ENCODE assay signal across 9 mouse cellular contexts in the genomic region with DNA sequence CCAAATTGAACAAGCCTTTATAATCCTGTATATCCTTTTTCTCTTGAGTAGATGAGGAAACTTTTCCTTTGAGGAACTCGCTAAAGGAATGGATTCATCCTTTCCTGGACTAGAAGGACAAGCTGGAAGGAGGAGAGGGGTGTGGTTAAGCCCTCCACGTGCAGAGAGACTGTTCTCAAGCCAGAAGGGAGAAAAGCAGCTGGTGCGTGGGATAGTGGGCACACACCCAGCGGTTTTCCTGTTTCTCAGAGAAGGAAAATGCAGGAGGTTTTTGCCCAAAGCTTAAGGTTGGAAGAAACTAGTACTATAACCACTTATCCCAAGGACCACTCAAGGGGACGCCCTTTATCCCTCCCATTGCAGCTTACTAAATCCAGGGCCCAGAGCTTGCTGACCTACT. TPM values are rescaled to one million over a fixed set of nuclear protein-coding genes. Genes with fewer than 3 reads are reported as not detected.
DNase-seq lines count a peak whose midpoint lies in the region; ATAC-seq and TF ChIP-seq lines count a peak whose summit lies in the region.
"Had no signal": no experiment of that assay in that cellular context is flagged by ENCODE, and none has a peak within 500 bp of the region (broad histone marks: within the 10 kb centered on the region; RNA-seq: fewer than 3 reads in every experiment).

No protein-coding gene starts in this region.

- H3K27ac ChIP-seq in embryonic facial prominence, embryonic 13.5 days = no peak overlapping the region
- H3K27ac ChIP-seq in heart, postnatal 0 days (ENCODE audit: low read depth) = no peak overlapping the region
- no peak overlapping the region for H3K27ac ChIP-seq in limb, embryonic 12.5 days
- H3K27ac ChIP-seq in stomach, embryonic 14.5 days (ENCODE audit: low read length) = no peak overlapping the region
- H3K27ac ChIP-seq in thymus, adult 2 months (ENCODE audit: control insufficient read depth, insufficient read depth, low read length) = no peak overlapping the region

- H3K9ac ChIP-seq in embryonic facial prominence, embryonic 13.5 days = no peak overlapping the region
- no peak overlapping the region for H3K9ac ChIP-seq in heart, postnatal 0 days (replicated peaks; ENCODE audit: low read depth, low read length)
- no peak overlapping the region for H3K9ac ChIP-seq in limb, embryonic 12.5 days (replicated peaks)
- H3K9ac ChIP-seq in stomach, embryonic 14.5 days (replicated peaks; ENCODE audit: low read depth, low read length) = no peak overlapping the region

- H3K36me3 ChIP-seq in embryonic facial prominence, embryonic 13.5 days = no peaks in the 10 kb centered on the region
- H3K36me3 ChIP-seq in heart, postnatal 0 days (replicated peaks; ENCODE audit: control insufficient read depth, insufficient read depth, low read length) = no peaks in the 10 kb centered on the region
- H3K36me3 ChIP-seq in limb, embryonic 12.5 days = no peaks in the 10 kb centered on the region
- no peaks in the 10 kb centered on the region for H3K36me3 ChIP-seq in stomach, embryonic 14.5 days (ENCODE audit: control insufficient read depth, insufficient read depth, low read length)
- no peaks in the 10 kb centered on the region for H3K36me3 ChIP-seq in thymus, adult 2 months (ENCODE audit: control insufficient read depth, insufficient read depth, low read length)

- no peak for ATAC-seq in embryonic facial prominence, embryonic 13.5 days (ENCODE audit: insufficient number of reproducible peaks, insufficient read depth, low FRiP score, low TSS enrichment, low read depth)
- no peak for ATAC-seq in heart, postnatal 0 days (ENCODE audit: insufficient read depth, low read depth)
- no peak for ATAC-seq in limb, embryonic 12.5 days (ENCODE audit: insufficient number of reproducible peaks, insufficient read depth, low FRiP score, low TSS enrichment, low read depth)
- no peak for ATAC-seq in stomach, embryonic 14.5 days (ENCODE audit: insufficient number of reproducible peaks, insufficient read depth, low FRiP score, low read depth)

- WGBS in embryonic facial prominence, embryonic 13.5 days = 33% methylated on average over 5 of the region's 5 CpGs
- 43% methylated on average over 5 of the region's 5 CpGs for WGBS in heart, postnatal 0 days
- 20% methylated on average over 5 of the region's 5 CpGs for WGBS in limb, embryonic 12.5 days
- WGBS in stomach, embryonic 14.5 days = 30% methylated on average over 5 of the region's 5 CpGs
- WGBS in thymus, adult 2 months = 33% methylated on average over 5 of the region's 5 CpGs

- peak; percentile 86 for DNase-seq in heart, adult 11 months
- DNase-seq in heart, adult 8-10 months (ENCODE audit: low spot score) = no peak
- DNase-seq in heart, postnatal 0 days (ENCODE audit: low spot score) = no peak
- no peak for DNase-seq in thymus, adult 2 months
- no peak for DNase-seq in thymus, adult 18-20 months

- no peak for TF ChIP-seq EP300 in heart, postnatal 0 days (IDR thresholded peaks at IDR 0.05; ENCODE audit: low read depth)

- no peak for TF ChIP-seq CTCF in heart, postnatal 0 days (IDR thresholded peaks at IDR 0.05; ENCODE audit: low read depth)
- no peak for TF ChIP-seq CTCF in thymus, adult 2 months (IDR thresholded peaks at IDR 0.05; ENCODE audit: borderline replicate concordance, control insufficient read depth, extremely low read depth, insufficient read depth, low read length, poor library complexity)

- H3K4me2 ChIP-seq in embryonic facial prominence, embryonic 13.5 days = peak overlapping the region; percentile 62
- peak overlapping the region; percentile 66 for H3K4me2 ChIP-seq in heart, postnatal 0 days (ENCODE audit: low read depth, low read length)
- H3K4me2 ChIP-seq in limb, embryonic 12.5 days = peak overlapping the region; percentile 62
- H3K4me2 ChIP-seq in stomach, embryonic 14.5 days (replicated peaks; ENCODE audit: low read depth, low read length) = peak overlapping the region; percentile 43; the same call in 1 of the 2 replicates

- peaks cover 44% of the 10 kb centered on the region for H3K27me3 ChIP-seq in embryonic facial prominence, embryonic 13.5 days
- H3K27me3 ChIP-seq in heart, postnatal 0 days (ENCODE audit: control insufficient read depth, insufficient read depth, low read length) = no peaks in the 10 kb centered on the region
- peaks cover 18% of the 10 kb centered on the region for H3K27me3 ChIP-seq in limb, embryonic 12.5 days
- no peaks in the 10 kb centered on the region for H3K27me3 ChIP-seq in stomach, embryonic 14.5 days (ENCODE audit: control insufficient read depth, insufficient read depth, low read length)
- H3K27me3 ChIP-seq in thymus, adult 2 months (ENCODE audit: control insufficient read depth, insufficient read depth, low read length) = peaks cover 4% of the 10 kb centered on the region; the same call in 1 of the 2 replicates

- H3K9me3 ChIP-seq in embryonic facial prominence, embryonic 13.5 days = no peaks in the 10 kb centered on the region
- H3K9me3 ChIP-seq in heart, postnatal 0 days (replicated peaks; ENCODE audit: control insufficient read depth, low read length) = no peaks in the 10 kb centered on the region
- no peaks in the 10 kb centered on the region for H3K9me3 ChIP-seq in limb, embryonic 12.5 days
- H3K9me3 ChIP-seq in stomach, embryonic 14.5 days (ENCODE audit: control insufficient read depth, low read depth, low read length) = no peaks in the 10 kb centered on the region

- TF ChIP-seq POLR2A in thymus, adult 2 months (IDR thresholded peaks at IDR 0.05; ENCODE audit: control insufficient read depth, extremely low read depth, insufficient read depth, low read length, poor library complexity) = no peak

- H3K4me1 ChIP-seq in embryonic facial prominence, embryonic 13.5 days = 0 out of 2 replicates have a peak, but pooled peaks cover 4% of the 10 kb centered on the region
- no peaks in the 10 kb centered on the region; the same call in 1 of the 2 replicates for H3K4me1 ChIP-seq in heart, postnatal 0 days (ENCODE audit: control insufficient read depth, insufficient read depth)
- H3K4me1 ChIP-seq in limb, embryonic 12.5 days (replicated peaks) = no peaks in the 10 kb centered on the region
- 0 out of 2 replicates have a peak, but pooled peaks cover 3% of the 10 kb centered on the region for H3K4me1 ChIP-seq in stomach, embryonic 14.5 days (ENCODE audit: control insufficient read depth, insufficient read depth, low read length)
- H3K4me1 ChIP-seq in thymus, adult 2 months (replicated peaks; ENCODE audit: control insufficient read depth, insufficient read depth, low read length) = no peaks in the 10 kb centered on the region
- H3K4me1 ChIP-seq: megakaryocyte, embryonic 14.5 days had no signal

- peak overlapping the region; percentile 58; the same call in 1 of the 2 replicates for H3K4me3 ChIP-seq in embryonic facial prominence, embryonic 13.5 days
- H3K4me3 ChIP-seq in heart, postnatal 0 days (ENCODE audit: low read depth, low read length) = no peak overlapping the region; the same call in 1 of the 2 replicates
- H3K4me3 ChIP-seq in limb, embryonic 12.5 days (replicated peaks) = peak overlapping the region; percentile 65
- H3K4me3 ChIP-seq in stomach, embryonic 14.5 days (ENCODE audit: low read depth, low read length) = no peak overlapping the region
- H3K4me3 ChIP-seq in thymus, adult 2 months (ENCODE audit: control insufficient read depth, insufficient read depth, low read length) = no peak overlapping the region

RNA-seq across cellular contexts. Expression of a gene that starts 0.7 kb away (rescaled TPM):
- 1 to 10 TPM; 2.2 to 3.5 (median 2.8) TPM for total RNA-seq in heart, adult 8-10 months (2022)
- polyA plus RNA-seq in embryonic facial prominence, embryonic 13.5 days (2015; fragmentation: Nextera tagmentation; extraction: Ambion mirVana) = 5.0 and 6.9 TPM in 2 replicates
- total RNA-seq in heart, postnatal 0 days (2014; rRNA removed; ENCODE audit: low replicate concordance) = 3.1 and 4.2 TPM in 2 replicates
- polyA plus RNA-seq in heart, postnatal 0 days (2015; fragmentation: Nextera tagmentation; extraction: Ambion mirVana) = 2.5 and 3.1 TPM in 2 replicates
- 20.0 and 22.7 TPM in 2 replicates for polyA plus RNA-seq in limb, embryonic 12.5 days (2016; fragmentation: Nextera tagmentation; extraction: Ambion mirVana)
- polyA plus RNA-seq in stomach, embryonic 14.5 days (2014; fragmentation: Nextera tagmentation; extraction: Ambion mirVana) = 6.5 and 7.1 TPM in 2 replicates
- 0.11 and 0.36 TPM in 2 replicates for polyA plus RNA-seq in thymus, adult 2 months (2012; rRNA removed)

Comparison
In these comparisons a context has a peak if more than half of its experiments do, and no peak if none do; other contexts are left out.
1. H3K4me3 ChIP-seq: peak in embryonic facial prominence, embryonic 13.5 days (single experiment) and limb, embryonic 12.5 days (single experiment); none in heart, postnatal 0 days (single experiment), stomach, embryonic 14.5 days (single experiment) and thymus, adult 2 months (single experiment).
2. Peak in every context shown above with its lines, with median percentiles within 50 percentile points of each other: H3K4me2 ChIP-seq.